Comparison of ENCODE assay signal across 9 mouse cellular contexts in the genomic region with DNA sequence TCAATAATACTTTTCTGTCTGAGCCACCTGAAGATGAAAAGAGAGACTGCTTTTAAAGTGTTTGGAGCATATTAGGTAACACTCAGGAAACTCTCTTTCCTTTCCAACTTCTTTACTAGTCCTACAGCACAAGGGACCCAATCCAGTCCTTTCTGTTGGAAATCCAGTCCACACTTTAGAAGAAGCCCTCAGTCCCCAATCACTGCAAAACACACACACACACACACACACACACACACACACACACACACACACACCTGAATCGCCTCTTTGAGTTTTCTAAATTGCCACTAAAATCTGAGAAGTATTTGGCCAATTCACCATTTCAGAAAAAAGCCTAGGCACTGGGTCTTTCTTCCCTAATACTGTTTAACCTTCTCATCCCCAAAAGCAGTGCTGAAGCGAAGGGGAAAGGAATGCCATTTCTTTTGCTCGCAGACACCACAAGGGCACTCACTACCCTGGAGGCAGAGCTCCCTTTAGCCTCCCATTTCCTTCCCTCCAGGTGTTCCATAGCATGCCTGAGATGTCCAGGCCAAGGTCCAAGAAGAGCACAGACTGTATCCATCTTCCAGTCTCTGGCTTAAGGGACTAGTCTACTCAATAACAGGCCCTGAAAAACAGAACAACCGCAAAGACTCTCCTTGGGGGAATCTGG. TPM values are rescaled to one million over a fixed set of nuclear protein-coding genes. Genes with fewer than 3 reads are reported as not detected.
DNase-seq lines count a peak whose midpoint lies in the region; ATAC-seq and TF ChIP-seq lines count a peak whose summit lies in the region.
"Had no signal": no experiment of that assay in that cellular context is flagged by ENCODE, and none has a peak within 500 bp of the region (broad histone marks: within the 10 kb centered on the region; RNA-seq: fewer than 3 reads in every experiment).

No protein-coding gene starts in this region.

- no peak overlapping the region for H3K9ac ChIP-seq in midbrain, embryonic 11.5 days (ENCODE audit: low read length)
- H3K9ac ChIP-seq in midbrain, embryonic 15.5 days: no peak overlapping the region
- H3K9ac ChIP-seq in midbrain, postnatal 0 days (replicated peaks; ENCODE audit: low read length, poor library complexity, severe bottlenecking): no peak overlapping the region

- peak; percentile 30 for DNase-seq in adrenal gland, postnatal 10 days
- DNase-seq in adrenal gland, postnatal 25 days: no peak
- peak; percentile 91 for DNase-seq in midbrain, embryonic 11.5 days (ENCODE audit: low spot score, missing footprints)
- DNase-seq in heart, postnatal 4 days: peak; percentile 36
- peak; percentile 54 for DNase-seq in midbrain, postnatal 0 days (ENCODE audit: low spot score)
- no peak for DNase-seq in left cerebral cortex, postnatal 36 days (ENCODE audit: low spot score in 2 of 2)

- H3K9me3 ChIP-seq in midbrain, embryonic 11.5 days (ENCODE audit: control insufficient read depth, low read length): no peaks in the 10 kb centered on the region
- no peaks in the 10 kb centered on the region for H3K9me3 ChIP-seq in midbrain, embryonic 15.5 days
- no peaks in the 10 kb centered on the region for H3K9me3 ChIP-seq in midbrain, postnatal 0 days (ENCODE audit: low read length)

- 22% methylated on average over 4 of the region's 4 CpGs for WGBS in midbrain, embryonic 11.5 days
- WGBS in midbrain, embryonic 15.5 days: 33% methylated on average over 4 of the region's 4 CpGs
- WGBS in midbrain, postnatal 0 days: 38% methylated on average over 4 of the region's 4 CpGs

- no peak overlapping the region for H3K4me2 ChIP-seq in midbrain, embryonic 11.5 days
- no peak overlapping the region; the same call in 1 of the 2 replicates for H3K4me2 ChIP-seq in midbrain, embryonic 15.5 days
- H3K4me2 ChIP-seq in midbrain, postnatal 0 days (ENCODE audit: low read depth, low read length, poor library complexity, severe bottlenecking): no peak overlapping the region

- no peaks in the 10 kb centered on the region for H3K36me3 ChIP-seq in midbrain, embryonic 11.5 days (ENCODE audit: control insufficient read depth, insufficient read depth, low read length)
- H3K36me3 ChIP-seq in midbrain, embryonic 15.5 days (replicated peaks): no peaks in the 10 kb centered on the region
- no peaks in the 10 kb centered on the region for H3K36me3 ChIP-seq in midbrain, postnatal 0 days (ENCODE audit: insufficient read depth, low read length)

- ATAC-seq in midbrain, embryonic 11.5 days (ENCODE audit: low FRiP score): no peak
- ATAC-seq in midbrain, embryonic 15.5 days (replicated peaks): no peak
- ATAC-seq in midbrain, postnatal 0 days (ENCODE audit: low FRiP score): no peak
- no peak for ATAC-seq in erythroid progenitor cell, adult 5-6 weeks (replicated peaks; ENCODE audit: low FRiP score, poor library complexity, severe bottlenecking)

- no peak overlapping the region for H3K4me3 ChIP-seq in midbrain, embryonic 11.5 days (ENCODE audit: low read depth, low read length)
- H3K4me3 ChIP-seq in midbrain, embryonic 15.5 days: no peak overlapping the region
- H3K4me3 ChIP-seq in midbrain, postnatal 0 days (ENCODE audit: low read depth, low read length): no peak overlapping the region
- H3K4me3 ChIP-seq: megakaryocyte, embryonic 14.5 days had no signal

- H3K27me3 ChIP-seq in midbrain, embryonic 11.5 days (ENCODE audit: control insufficient read depth, insufficient read depth, low read length): no peaks in the 10 kb centered on the region; the same call in 1 of the 2 replicates
- no peaks in the 10 kb centered on the region for H3K27me3 ChIP-seq in midbrain, embryonic 15.5 days (replicated peaks)
- H3K27me3 ChIP-seq in midbrain, postnatal 0 days (ENCODE audit: insufficient read depth, low read length): no peaks in the 10 kb centered on the region

- intact Hi-C loops in left cerebral cortex, postnatal 36 days (cut with DNase I): no loop called here

- no peaks in the 10 kb centered on the region; the same call in 1 of the 2 replicates for H3K4me1 ChIP-seq in midbrain, embryonic 11.5 days (ENCODE audit: control insufficient read depth, insufficient read depth, low read length)
- H3K4me1 ChIP-seq in midbrain, embryonic 15.5 days: no peaks in the 10 kb centered on the region
- no peaks in the 10 kb centered on the region for H3K4me1 ChIP-seq in midbrain, postnatal 0 days (ENCODE audit: insufficient read depth, low read length)
- H3K4me1 ChIP-seq: megakaryocyte, embryonic 14.5 days had no signal

- H3K27ac ChIP-seq in midbrain, embryonic 11.5 days (ENCODE audit: low read depth, low read length): no peak overlapping the region
- H3K27ac ChIP-seq in midbrain, embryonic 15.5 days: no peak overlapping the region
- H3K27ac ChIP-seq in midbrain, postnatal 0 days (ENCODE audit: low read depth, low read length): no peak overlapping the region

- TF ChIP-seq CTCF in midbrain, postnatal 0 days (IDR thresholded peaks at IDR 0.05): no peak

RNA-seq across cellular contexts. Expression of a gene that starts 28.4 kb away (rescaled TPM):
- 100 to 1,000 TPM in 1 of 2 experiments, 10 to 100 TPM in 1; 96.0 to 113 TPM for total RNA-seq in adrenal gland, postnatal 10 days (2021)
- total RNA-seq in adrenal gland, postnatal 25 days (2021): 153 and 202 TPM in 2 replicates
- 23.1 and 24.0 TPM in 2 replicates for polyA plus RNA-seq in midbrain, embryonic 11.5 days (2014; fragmentation: Nextera tagmentation; extraction: Ambion mirVana)
- 9.6 and 11.3 TPM in 2 replicates for polyA plus RNA-seq in midbrain, embryonic 15.5 days (2015; fragmentation: Nextera tagmentation; extraction: Ambion mirVana)
- total RNA-seq in heart, postnatal 4 days (2021): 10 to 100 TPM; 67.6 to 73.7 TPM
- total RNA-seq in midbrain, postnatal 0 days (2014; rRNA removed): 1.6 and 4.1 TPM in 2 replicates
- 7.2 and 7.6 TPM in 2 replicates for polyA plus RNA-seq in midbrain, postnatal 0 days (2015; fragmentation: Nextera tagmentation; extraction: Ambion mirVana)
- total RNA-seq in erythroid progenitor cell, adult 5-6 weeks (2015; ENCODE audit: low replicate concordance): 10.1 and 17.6 TPM in 2 replicates
- total RNA-seq in erythroid progenitor cell, adult 5-6 weeks (2017; ENCODE audit: low replicate concordance): 6.8 and 7.1 TPM in 2 replicates
- 10 to 100 TPM; 20.8 to 23.0 TPM for total RNA-seq in left cerebral cortex, postnatal 36 days (2021)

Comparison
In these comparisons a context has a peak if more than half of its experiments do, and no peak if none do; other contexts are left out.
1. DNase-seq: peak in adrenal gland, postnatal 10 days (single experiment), midbrain, embryonic 11.5 days (single experiment), heart, postnatal 4 days (single experiment) and midbrain, postnatal 0 days (single experiment); none in adrenal gland, postnatal 25 days (single experiment) and left cerebral cortex, postnatal 36 days (0 of 2).